ENCODE assay signal across 8 mouse cellular contexts in genomic region chr12:40832157-40832556, GRCm38 (mm10).
DNase-seq lines count a peak whose midpoint lies in the region; ATAC-seq and TF ChIP-seq lines count a peak whose summit lies in the region.

No protein-coding gene starts in this region.

- ATAC-seq in cerebellum, adult (ENCODE audit: insufficient number of reproducible peaks, low FRiP score, low TSS enrichment) = no peak
- no peak for ATAC-seq in liver, postnatal 0 days
- ATAC-seq in liver, embryonic 11.5 days (replicated peaks; ENCODE audit: low FRiP score) = no peak
- ATAC-seq in kidney, postnatal 0 days (replicated peaks; ENCODE audit: low FRiP score, low read depth) = no peak

- H3K9ac ChIP-seq in liver, postnatal 0 days (replicated peaks) = no peak overlapping the region
- no peak overlapping the region for H3K9ac ChIP-seq in liver, embryonic 11.5 days (ENCODE audit: low read depth, low read length)
- no peak overlapping the region for H3K9ac ChIP-seq in kidney, postnatal 0 days (ENCODE audit: low read depth, low read length)

- H3K27ac ChIP-seq in liver, postnatal 0 days (ENCODE audit: low read depth) = no peak overlapping the region
- no peak overlapping the region for H3K27ac ChIP-seq in liver, embryonic 11.5 days (ENCODE audit: low read depth, low read length)
- H3K27ac ChIP-seq in kidney, postnatal 0 days = no peak overlapping the region

- H3K9me3 ChIP-seq in liver, postnatal 0 days (ENCODE audit: low read length) = no peaks in the 10 kb centered on the region
- no peaks in the 10 kb centered on the region for H3K9me3 ChIP-seq in liver, embryonic 11.5 days (ENCODE audit: control insufficient read depth, low read length)
- no peaks in the 10 kb centered on the region for H3K9me3 ChIP-seq in kidney, postnatal 0 days (replicated peaks; ENCODE audit: low read length)

- TF ChIP-seq EP300 in liver, postnatal 0 days (IDR thresholded peaks at IDR 0.05; ENCODE audit: low read depth) = no peak

- H3K4me3 ChIP-seq in liver, postnatal 0 days (ENCODE audit: low read depth, low read length) = no peak overlapping the region
- H3K4me3 ChIP-seq in liver, embryonic 11.5 days (ENCODE audit: low read depth, low read length) = no peak overlapping the region
- H3K4me3 ChIP-seq in kidney, postnatal 0 days (replicated peaks; ENCODE audit: low read depth, low read length) = no peak overlapping the region

- no peaks in the 10 kb centered on the region for H3K36me3 ChIP-seq in liver, postnatal 0 days (replicated peaks; ENCODE audit: insufficient read depth, low read length)
- no peaks in the 10 kb centered on the region for H3K36me3 ChIP-seq in liver, embryonic 11.5 days (ENCODE audit: control insufficient read depth, insufficient read depth, low read length)
- H3K36me3 ChIP-seq in kidney, postnatal 0 days (ENCODE audit: insufficient read depth, low read length) = peaks cover 6% of the 10 kb centered on the region; the same call in 1 of the 2 replicates

- no peak overlapping the region for H3K4me2 ChIP-seq in liver, postnatal 0 days (ENCODE audit: low read depth, low read length)
- H3K4me2 ChIP-seq in liver, embryonic 11.5 days = no peak overlapping the region
- H3K4me2 ChIP-seq in kidney, postnatal 0 days (ENCODE audit: low read length) = no peak overlapping the region

- H3K27me3 ChIP-seq in liver, postnatal 0 days (ENCODE audit: insufficient read depth, low read length) = no peaks in the 10 kb centered on the region
- H3K27me3 ChIP-seq in liver, embryonic 11.5 days (replicated peaks; ENCODE audit: control insufficient read depth, insufficient read depth, low read length) = no peaks in the 10 kb centered on the region
- H3K27me3 ChIP-seq in kidney, postnatal 0 days (ENCODE audit: insufficient read depth, low read length) = no peaks in the 10 kb centered on the region

- WGBS in liver, postnatal 0 days (ENCODE audit: insufficient replicate concordance) = 60% methylated on average over 8 of the region's 8 CpGs
- WGBS in liver, embryonic 11.5 days = 62% methylated on average over 8 of the region's 8 CpGs
- WGBS in kidney, postnatal 0 days = 84% methylated on average over 8 of the region's 8 CpGs

- peak; percentile 38 to 41 for DNase-seq in cerebellum, postnatal 14 days
- DNase-seq in liver, postnatal 0 days = no peak
- DNase-seq in liver, embryonic 11.5 days (ENCODE audit: low spot score) = no peak
- peak; percentile 71 for DNase-seq in ZHBTc4 (ENCODE audit: low read depth, low spot score)
- peak; percentile 49 for DNase-seq in kidney, postnatal 0 days (ENCODE audit: low spot score)
- peak; percentile 29 for DNase-seq in retina, adult 2 months (ENCODE audit: low read depth, low spot score)
- no peak for DNase-seq in cerebellum, adult 11-12 months

- no peaks in the 10 kb centered on the region for H3K4me1 ChIP-seq in liver, postnatal 0 days (ENCODE audit: insufficient read depth)
- no peaks in the 10 kb centered on the region for H3K4me1 ChIP-seq in liver, embryonic 11.5 days (replicated peaks; ENCODE audit: control insufficient read depth, insufficient read depth, low read length)
- H3K4me1 ChIP-seq in kidney, postnatal 0 days (replicated peaks; ENCODE audit: insufficient read depth, low read length) = no peaks in the 10 kb centered on the region

- peak; percentile 72 for TF ChIP-seq CTCF in liver, postnatal 0 days (IDR thresholded peaks at IDR 0.05; ENCODE audit: low read depth)
- peak; percentile 72 for TF ChIP-seq CTCF in kidney, postnatal 0 days (IDR thresholded peaks at IDR 0.05; ENCODE audit: low read depth)

Comparison
In these comparisons a context has a peak if more than half of its experiments do, and no peak if none do; other contexts are left out.
1. DNase-seq: peak in cerebellum, postnatal 14 days (2 of 2), ZHBTc4 (single experiment), kidney, postnatal 0 days (single experiment) and retina, adult 2 months (single experiment); none in liver, postnatal 0 days (single experiment), liver, embryonic 11.5 days (single experiment) and cerebellum, adult 11-12 months (single experiment).